Mouse (Mus musculus) adrenal gland, postnatal 10 days (tissue): ENCODE data around the gene Il24. TPM values are rescaled to one million over a fixed set of nuclear protein-coding genes. Genes with fewer than 3 reads are reported as not detected.

ENCODE experiments used
- DNase-seq: peaks from one replicate; pipeline ENCODE4 v3.0.0; 2021; ENCODE audit warnings: mixed read lengths
- long read RNA-seq, 2 experiments: library from polyadenylated mRNA; stranded (forward); transcript quantifications; one replicate each; pipeline ENCODE4 v2.0.0; 2021
- total RNA-seq, 2 experiments: library from RNA; stranded (reverse); gene quantifications; 2 replicates each; pipeline ENCODE4 v1.2.3; 2021

The Il24 gene
- not detected for total RNA-seq
- long read RNA-seq, experiment 1, result 0 reads
- long read RNA-seq, experiment 2, result 0 reads

GRCm38 (mm10) chr1:130887354-130887753 is at the start of gene Il24:
Gene Il24 (minus strand): TSS chr1:130887454.
- no peak for DNase-seq

GRCm38 (mm10) chr1:130936351-130936750 is 49.1 kb upstream of the Il24 start:
- DNase-seq, result no peak

- peak; percentile 26 for DNase-seq
Observed at GRCm38 (mm10) chr1:130926484-130926883, 39.2 kb upstream of the Il24 start.

GRCm38 (mm10) chr1:130918323-130918980 is 31.2 kb upstream of the Il24 start:
- no peak for DNase-seq

GRCm38 (mm10) chr1:130911401-130912010 is 24.3 kb upstream of the Il24 start, which contains the start of gene Il20:
Gene Il20 (minus strand): TSS chr1:130911451.
- DNase-seq, result no peak

- DNase-seq, result no peak
Observed at GRCm38 (mm10) chr1:130902505-130902904, 15.3 kb upstream of the Il24 start.

GRCm38 (mm10) chr1:130894468-130894867 is 7.2 kb upstream of the Il24 start:
- DNase-seq, result no peak

- no peak for DNase-seq
Observed at GRCm38 (mm10) chr1:130893329-130894040, 6.2 kb upstream of the Il24 start.

GRCm38 (mm10) chr1:130892446-130892845 is 5.2 kb upstream of the Il24 start:
- DNase-seq, result peak; percentile 66

GRCm38 (mm10) chr1:130883146-130883545 is 4.1 kb downstream of the Il24 start:
- DNase-seq, result no peak

- DNase-seq, result no peak
Observed at GRCm38 (mm10) chr1:130879927-130880326, 7.3 kb downstream of the Il24 start.

- DNase-seq, result peak; percentile 30
Observed at GRCm38 (mm10) chr1:130877889-130878614, 9.2 kb downstream of the Il24 start.

- DNase-seq, result peak; percentile 60
Observed at GRCm38 (mm10) chr1:130876931-130877509, 10.2 kb downstream of the Il24 start.

- no peak for DNase-seq
Observed at GRCm38 (mm10) chr1:130875910-130876309, 11.3 kb downstream of the Il24 start.

- peak; percentile 49 for DNase-seq
Observed at GRCm38 (mm10) chr1:130875139-130875538, 12.1 kb downstream of the Il24 start.

GRCm38 (mm10) chr1:130872912-130873311 is 14.3 kb downstream of the Il24 start:
- no peak for DNase-seq

- no peak for DNase-seq
Observed at GRCm38 (mm10) chr1:130865541-130866221, 21.6 kb downstream of the Il24 start, which contains the start of gene Fcmr. Gene Fcmr (plus strand): TSS chr1:130865669.

- no peak for DNase-seq
Observed at GRCm38 (mm10) chr1:130864741-130865140, 22.5 kb downstream of the Il24 start.

GRCm38 (mm10) chr1:130864238-130864637 is 23.0 kb downstream of the Il24 start:
- no peak for DNase-seq

GRCm38 (mm10) chr1:130857456-130857855 is 29.8 kb downstream of the Il24 start:
- DNase-seq, result no peak

- no peak for DNase-seq
Observed at GRCm38 (mm10) chr1:130855723-130856122, 31.5 kb downstream of the Il24 start.
